Comparison of ENCODE assay signal across 8 mouse cellular contexts in genomic region chr16:96158511-96159080, GRCm38 (mm10). TPM values are rescaled to one million over a fixed set of nuclear protein-coding genes. Genes with fewer than 3 reads are reported as not detected.
A peak's percentile ranks its signal among the peaks of the same experiment; 100 is the strongest.
DNase-seq lines count a peak whose midpoint lies in the region; ATAC-seq and TF ChIP-seq lines count a peak whose summit lies in the region.

No protein-coding gene starts in this region.

- DNase-seq in stomach, postnatal 0 days (ENCODE audit: low spot score): no peak
- no peak for DNase-seq in MN1 (ENCODE audit: low spot score)
- no peak for DNase-seq in thymus, postnatal 25 days

- peaks cover 15% of the 10 kb centered on the region for H3K27me3 ChIP-seq in erythroblast, embryonic 14.5 days (ENCODE audit: control insufficient read depth)
- H3K27me3 ChIP-seq in ES-Bruce4 (ENCODE audit: control insufficient read depth, insufficient read depth, low read length, poor library complexity, severe bottlenecking): no peaks in the 10 kb centered on the region
- H3K27me3 ChIP-seq in forebrain, embryonic 13.5 days: no peaks in the 10 kb centered on the region
- no peaks in the 10 kb centered on the region for H3K27me3 ChIP-seq in limb, embryonic 13.5 days
- no peaks in the 10 kb centered on the region for H3K27me3 ChIP-seq in stomach, postnatal 0 days (ENCODE audit: control insufficient read depth, insufficient read depth, low read length)

- ATAC-seq in erythroblast, adult 5-6 weeks (replicated peaks; ENCODE audit: low FRiP score, poor library complexity, severe bottlenecking): no peak
- ATAC-seq in forebrain, embryonic 13.5 days: no peak
- 0 out of 2 replicates have a peak, but pooled peaks have one; percentile 10 for ATAC-seq in limb, embryonic 13.5 days (ENCODE audit: low FRiP score, low read depth)
- no peak; the same call in 1 of the 2 replicates for ATAC-seq in stomach, postnatal 0 days (ENCODE audit: low FRiP score, low TSS enrichment)

- H3K9ac ChIP-seq in ES-Bruce4 (ENCODE audit: low read depth, poor library complexity, severe bottlenecking): peak overlapping the region; percentile 86
- peak overlapping the region; percentile 89 for H3K9ac ChIP-seq in forebrain, embryonic 13.5 days
- peak overlapping the region; percentile 95 for H3K9ac ChIP-seq in limb, embryonic 13.5 days
- peak overlapping the region; percentile 88 for H3K9ac ChIP-seq in stomach, postnatal 0 days (ENCODE audit: low read length)

- no peak for TF ChIP-seq EP300 in ES-Bruce4 (IDR thresholded peaks at IDR 0.05; ENCODE audit: insufficient read depth, low read depth, low read length)
- TF ChIP-seq EP300 in stomach, postnatal 0 days (optimal IDR thresholded peaks at IDR 0.05): no peak

- H3K4me3 ChIP-seq in erythroblast, embryonic 14.5 days (replicated peaks): peak overlapping the region; percentile 58
- peak overlapping the region; percentile 65 for H3K4me3 ChIP-seq in ES-Bruce4 (ENCODE audit: low read depth, low read length)
- H3K4me3 ChIP-seq in forebrain, embryonic 13.5 days: peak overlapping the region; percentile 53
- peak overlapping the region; percentile 62 for H3K4me3 ChIP-seq in limb, embryonic 13.5 days
- peak overlapping the region; percentile 55 for H3K4me3 ChIP-seq in stomach, postnatal 0 days (ENCODE audit: low read depth, low read length)

- peaks cover 11% of the 10 kb centered on the region for H3K4me1 ChIP-seq in erythroblast, embryonic 14.5 days (ENCODE audit: control insufficient read depth)
- H3K4me1 ChIP-seq in ES-Bruce4 (ENCODE audit: control insufficient read depth, insufficient read depth, low read length): no peaks in the 10 kb centered on the region
- peaks cover 18% of the 10 kb centered on the region for H3K4me1 ChIP-seq in forebrain, embryonic 13.5 days
- H3K4me1 ChIP-seq in limb, embryonic 13.5 days: peaks cover 19% of the 10 kb centered on the region
- no peaks in the 10 kb centered on the region; the same call in 1 of the 2 replicates for H3K4me1 ChIP-seq in stomach, postnatal 0 days (replicated peaks; ENCODE audit: control insufficient read depth, insufficient read depth)

- no peak for TF ChIP-seq POLR2A in ES-Bruce4 (IDR thresholded peaks at IDR 0.05; ENCODE audit: insufficient read depth, low read length)

- H3K9me3 ChIP-seq in erythroblast, embryonic 14.5 days (ENCODE audit: control insufficient read depth, low read length): no peaks in the 10 kb centered on the region
- no peaks in the 10 kb centered on the region for H3K9me3 ChIP-seq in ES-Bruce4 (replicated peaks; ENCODE audit: control insufficient read depth, insufficient read depth, low read length, poor library complexity, severe bottlenecking)
- no peaks in the 10 kb centered on the region for H3K9me3 ChIP-seq in forebrain, embryonic 13.5 days (replicated peaks)
- no peaks in the 10 kb centered on the region for H3K9me3 ChIP-seq in limb, embryonic 13.5 days
- H3K9me3 ChIP-seq in stomach, postnatal 0 days (ENCODE audit: control insufficient read depth, low read length): no peaks in the 10 kb centered on the region

- no peak overlapping the region for H3K27ac ChIP-seq in ES-Bruce4 (ENCODE audit: insufficient read depth, low read length)
- peak overlapping the region; percentile 60; the same call in 1 of the 2 replicates for H3K27ac ChIP-seq in forebrain, embryonic 13.5 days
- H3K27ac ChIP-seq in limb, embryonic 13.5 days: peak overlapping the region; percentile 91
- peak overlapping the region; percentile 86 for H3K27ac ChIP-seq in stomach, postnatal 0 days (replicated peaks)

- H3K36me3 ChIP-seq in erythroblast, embryonic 14.5 days (ENCODE audit: control insufficient read depth): peaks cover 8% of the 10 kb centered on the region
- peaks cover 2% of the 10 kb centered on the region; the same call in 1 of the 2 replicates for H3K36me3 ChIP-seq in ES-Bruce4 (ENCODE audit: control insufficient read depth, insufficient read depth, low read length, poor library complexity, severe bottlenecking)
- peaks cover 35% of the 10 kb centered on the region for H3K36me3 ChIP-seq in forebrain, embryonic 13.5 days (ENCODE audit: poor library complexity, severe bottlenecking)
- H3K36me3 ChIP-seq in limb, embryonic 13.5 days: peaks cover 27% of the 10 kb centered on the region
- H3K36me3 ChIP-seq in stomach, postnatal 0 days (ENCODE audit: control insufficient read depth, insufficient read depth, low read length): peaks cover 6% of the 10 kb centered on the region; the same call in 1 of the 2 replicates

- WGBS in forebrain, embryonic 13.5 days: 68% methylated on average over 12 of the region's 12 CpGs
- 42% methylated on average over 12 of the region's 12 CpGs for WGBS in limb, embryonic 13.5 days
- WGBS in stomach, postnatal 0 days: 49% methylated on average over 12 of the region's 12 CpGs

- no peak for TF ChIP-seq CTCF in ES-Bruce4 (IDR thresholded peaks at IDR 0.05; ENCODE audit: low read depth, low read length)
- no peak for TF ChIP-seq CTCF in stomach, postnatal 0 days (IDR thresholded peaks at IDR 0.05; ENCODE audit: low read depth)

- H3K4me2 ChIP-seq in forebrain, embryonic 13.5 days: peak overlapping the region; percentile 93
- peak overlapping the region; percentile 91 for H3K4me2 ChIP-seq in limb, embryonic 13.5 days (replicated peaks)
- peak overlapping the region; percentile 98 for H3K4me2 ChIP-seq in stomach, postnatal 0 days (replicated peaks; ENCODE audit: low read depth)

RNA-seq across cellular contexts. Expression of gene Wrb, which starts 13.4 kb away (rescaled TPM):
- polyA plus RNA-seq in erythroblast, embryonic 14.5 days (2012): 0.04 and 0.07 TPM in 2 replicates
- 0.77 and 2.5 TPM in 2 replicates for total RNA-seq in erythroblast, adult 5-6 weeks (2015; ENCODE audit: low replicate concordance)
- total RNA-seq in erythroblast, adult 5-6 weeks (2017; ENCODE audit: low replicate concordance): 0.98 and 3.0 TPM in 2 replicates
- 23.2 and 24.0 TPM in 2 replicates for polyA plus RNA-seq in ES-Bruce4 (2011; ENCODE audit: insufficient read depth, insufficient read length, low read depth, missing spikeins)
- 131 and 147 TPM in 2 replicates for polyA plus RNA-seq in forebrain, embryonic 13.5 days (2015; fragmentation: Nextera tagmentation; extraction: Ambion mirVana)
- 64.3 and 65.8 TPM in 2 replicates for polyA plus RNA-seq in limb, embryonic 13.5 days (2015; fragmentation: Nextera tagmentation; extraction: Ambion mirVana)
- polyA plus RNA-seq in stomach, postnatal 0 days (2015; fragmentation: Nextera tagmentation; extraction: Ambion mirVana): 29.9 and 33.1 TPM in 2 replicates

RNA-seq across cellular contexts. Expression of gene Hmgn1, which starts 31.1 kb away (rescaled TPM):
- 7.3 and 8.2 TPM in 2 replicates for polyA plus RNA-seq in erythroblast, embryonic 14.5 days (2012)
- 27.8 and 30.0 TPM in 2 replicates for total RNA-seq in erythroblast, adult 5-6 weeks (2015; ENCODE audit: low replicate concordance)
- total RNA-seq in erythroblast, adult 5-6 weeks (2017; ENCODE audit: low replicate concordance): 14.2 and 15.1 TPM in 2 replicates
- polyA plus RNA-seq in ES-Bruce4 (2011; ENCODE audit: insufficient read depth, insufficient read length, low read depth, missing spikeins): 284 and 309 TPM in 2 replicates
- polyA plus RNA-seq in forebrain, embryonic 13.5 days (2015; fragmentation: Nextera tagmentation; extraction: Ambion mirVana): 656 and 774 TPM in 2 replicates
- polyA plus RNA-seq in limb, embryonic 13.5 days (2015; fragmentation: Nextera tagmentation; extraction: Ambion mirVana): 756 and 813 TPM in 2 replicates
- 334 and 365 TPM in 2 replicates for polyA plus RNA-seq in stomach, postnatal 0 days (2015; fragmentation: Nextera tagmentation; extraction: Ambion mirVana)

RNA-seq across cellular contexts. Expression of gene Lca5l, which starts 33.5 kb away (rescaled TPM):
- polyA plus RNA-seq in erythroblast, embryonic 14.5 days (2012): not detected in 2 replicates
- total RNA-seq in erythroblast, adult 5-6 weeks (2015; ENCODE audit: low replicate concordance): not detected in 2 replicates
- 1.1 TPM in 1 of 2 replicates, not detected in the other for total RNA-seq in erythroblast, adult 5-6 weeks (2017; ENCODE audit: low replicate concordance)
- 0.25 TPM in 1 of 2 replicates, not detected in the other for polyA plus RNA-seq in ES-Bruce4 (2011; ENCODE audit: insufficient read depth, insufficient read length, low read depth, missing spikeins)
- polyA plus RNA-seq in forebrain, embryonic 13.5 days (2015; fragmentation: Nextera tagmentation; extraction: Ambion mirVana): 1.1 and 1.3 TPM in 2 replicates
- 1.7 and 1.9 TPM in 2 replicates for polyA plus RNA-seq in limb, embryonic 13.5 days (2015; fragmentation: Nextera tagmentation; extraction: Ambion mirVana)
- 1.1 and 1.4 TPM in 2 replicates for polyA plus RNA-seq in stomach, postnatal 0 days (2015; fragmentation: Nextera tagmentation; extraction: Ambion mirVana)

RNA-seq across cellular contexts. Expression of gene Sh3bgr, which starts 41.7 kb away (rescaled TPM):
- polyA plus RNA-seq in erythroblast, embryonic 14.5 days (2012): not detected in 2 replicates
- not detected in 2 replicates for total RNA-seq in erythroblast, adult 5-6 weeks (2015; ENCODE audit: low replicate concordance)
- not detected in 2 replicates for total RNA-seq in erythroblast, adult 5-6 weeks (2017; ENCODE audit: low replicate concordance)
- 1.6 and 5.6 TPM in 2 replicates for polyA plus RNA-seq in ES-Bruce4 (2011; ENCODE audit: insufficient read depth, insufficient read length, low read depth, missing spikeins)
- 0.86 and 1.3 TPM in 2 replicates for polyA plus RNA-seq in forebrain, embryonic 13.5 days (2015; fragmentation: Nextera tagmentation; extraction: Ambion mirVana)
- 6.4 and 9.1 TPM in 2 replicates for polyA plus RNA-seq in limb, embryonic 13.5 days (2015; fragmentation: Nextera tagmentation; extraction: Ambion mirVana)
- polyA plus RNA-seq in stomach, postnatal 0 days (2015; fragmentation: Nextera tagmentation; extraction: Ambion mirVana): 32.1 and 35.6 TPM in 2 replicates

Comparison
In these comparisons a context has a peak if more than half of its experiments do, and no peak if none do; other contexts are left out.
1. RNA of gene Wrb, which starts 13.4 kb away (polyA plus RNA-seq): 131 to 147 TPM in forebrain, embryonic 13.5 days, 64.3 to 65.8 TPM in limb, embryonic 13.5 days, 29.9 to 33.1 TPM in stomach, postnatal 0 days and 23.2 to 24.0 TPM in ES-Bruce4; 0.04 to 0.07 TPM in erythroblast, embryonic 14.5 days; every median in the first group is over 10 times any median in the second.
2. RNA of gene Hmgn1, which starts 31.1 kb away (polyA plus RNA-seq): 756 to 813 TPM in limb, embryonic 13.5 days, 656 to 774 TPM in forebrain, embryonic 13.5 days, 334 to 365 TPM in stomach, postnatal 0 days and 284 to 309 TPM in ES-Bruce4; 7.3 to 8.2 TPM in erythroblast, embryonic 14.5 days; every median in the first group is over 10 times any median in the second.
3. Peak in every context shown above with its lines, with median percentiles within 50 percentile points of each other: H3K4me3 ChIP-seq, H3K9ac ChIP-seq and H3K4me2 ChIP-seq.